Mouse (Mus musculus): ENCODE data around the gene Igsf21.

Igsf21 gene

GRCm38 (mm10) chr4:140143884-140144525, 102.6 kb downstream of the Igsf21 start:
- no peak for DNase-seq (ENCODE audit: low spot score in 2 of 2)

GRCm38 (mm10) chr4:140143178-140143577, 103.4 kb downstream of the Igsf21 start:
- no peak for DNase-seq (ENCODE audit: low spot score in 2 of 2)

GRCm38 (mm10) chr4:140140485-140140884, 106.1 kb downstream of the Igsf21 start:
- no peak for DNase-seq (ENCODE audit: low spot score in 2 of 2)

- no peak for DNase-seq (ENCODE audit: low spot score in 2 of 2)
Observed at GRCm38 (mm10) chr4:140138846-140139245, 107.7 kb downstream of the Igsf21 start.

GRCm38 (mm10) chr4:140131625-140132321, 114.8 kb downstream of the Igsf21 start:
- no peak for DNase-seq (ENCODE audit: low spot score in 2 of 2)

GRCm38 (mm10) chr4:140131201-140131600, 115.4 kb downstream of the Igsf21 start:
- no peak for DNase-seq (ENCODE audit: low spot score in 2 of 2)

GRCm38 (mm10) chr4:140129553-140130275, 116.9 kb downstream of the Igsf21 start:
- DNase-seq (ENCODE audit: low spot score in 2 of 2): no peak

- DNase-seq (ENCODE audit: low spot score in 2 of 2): no peak
Observed at GRCm38 (mm10) chr4:140128116-140128515, 118.5 kb downstream of the Igsf21 start.

- no peak for DNase-seq (ENCODE audit: low spot score in 2 of 2)
Observed at GRCm38 (mm10) chr4:140125806-140126205, 120.8 kb downstream of the Igsf21 start.

GRCm38 (mm10) chr4:140122534-140122933, 124.0 kb downstream of the Igsf21 start:
- DNase-seq (ENCODE audit: low spot score in 2 of 2): no peak

GRCm38 (mm10) chr4:140117275-140117691, 129.3 kb downstream of the Igsf21 start:
- no peak for DNase-seq (ENCODE audit: low spot score in 2 of 2)

GRCm38 (mm10) chr4:140115756-140116155, 130.8 kb downstream of the Igsf21 start:
- no peak for DNase-seq (ENCODE audit: low spot score in 2 of 2)

GRCm38 (mm10) chr4:140115053-140115452, 131.5 kb downstream of the Igsf21 start:
- no peak for DNase-seq (ENCODE audit: low spot score in 2 of 2)

GRCm38 (mm10) chr4:140113690-140114475, 132.7 kb downstream of the Igsf21 start:
- DNase-seq (ENCODE audit: low spot score in 2 of 2): no peak

- no peak for DNase-seq (ENCODE audit: low spot score in 2 of 2)
Observed at GRCm38 (mm10) chr4:140109626-140109948, 137.0 kb downstream of the Igsf21 start.

GRCm38 (mm10) chr4:140108871-140109625, 137.5 kb downstream of the Igsf21 start:
- no peak for DNase-seq (ENCODE audit: low spot score in 2 of 2)

GRCm38 (mm10) chr4:140107161-140107560, 139.4 kb downstream of the Igsf21 start:
- DNase-seq (ENCODE audit: low spot score in 2 of 2): no peak

- DNase-seq (ENCODE audit: low spot score in 2 of 2): no peak
Observed at GRCm38 (mm10) chr4:140104795-140105194, 141.8 kb downstream of the Igsf21 start.

GRCm38 (mm10) chr4:140103341-140104027, 143.1 kb downstream of the Igsf21 start:
- no peak for DNase-seq (ENCODE audit: low spot score in 2 of 2)

GRCm38 (mm10) chr4:140102581-140103200, 143.9 kb downstream of the Igsf21 start:
- no peak for DNase-seq (ENCODE audit: low spot score in 2 of 2)
